Mouse (Mus musculus): ENCODE results near the gene Dnm1.

Gene Dnm1

GRCm38 (mm10) chr2:32339912-32340642, 13.1 kb downstream of the Dnm1 start:
- no peak for DNase-seq (ENCODE audit: low spot score in 2 of 2)

GRCm38 (mm10) chr2:32335888-32336287, 17.2 kb downstream of the Dnm1 start:
- no peak for DNase-seq (ENCODE audit: low spot score in 2 of 2)

GRCm38 (mm10) chr2:32332159-32332558, 21.0 kb downstream of the Dnm1 start:
- DNase-seq (ENCODE audit: low spot score in 2 of 2), result no peak

- DNase-seq (ENCODE audit: low spot score in 2 of 2), result no peak
Observed at GRCm38 (mm10) chr2:32329531-32329930, 23.6 kb downstream of the Dnm1 start.

GRCm38 (mm10) chr2:32328911-32329460, 24.2 kb downstream of the Dnm1 start:
- no peak for DNase-seq (ENCODE audit: low spot score in 2 of 2)

- no peak for DNase-seq (ENCODE audit: low spot score in 2 of 2)
Observed at GRCm38 (mm10) chr2:32327200-32327599, 25.9 kb downstream of the Dnm1 start.

- no peak for DNase-seq (ENCODE audit: low spot score in 2 of 2)
Observed at GRCm38 (mm10) chr2:32325342-32325741, 27.8 kb downstream of the Dnm1 start.

GRCm38 (mm10) chr2:32324322-32324721, 28.8 kb downstream of the Dnm1 start:
- no peak for DNase-seq (ENCODE audit: low spot score in 2 of 2)

- no peak for DNase-seq (ENCODE audit: low spot score in 2 of 2)
Observed at GRCm38 (mm10) chr2:32322754-32323741, 30.1 kb downstream of the Dnm1 start.

GRCm38 (mm10) chr2:32321591-32322298, 31.4 kb downstream of the Dnm1 start:
- DNase-seq (ENCODE audit: low spot score in 2 of 2), result no peak

- no peak for DNase-seq (ENCODE audit: low spot score in 2 of 2)
Observed at GRCm38 (mm10) chr2:32320721-32321120, 32.4 kb downstream of the Dnm1 start.

- DNase-seq (ENCODE audit: low spot score in 2 of 2), result no peak
Observed at GRCm38 (mm10) chr2:32319586-32320580, 33.3 kb downstream of the Dnm1 start.

GRCm38 (mm10) chr2:32318709-32319585, 34.2 kb downstream of the Dnm1 start:
- DNase-seq (ENCODE audit: low spot score in 2 of 2), result no peak

- DNase-seq (ENCODE audit: low spot score in 2 of 2), result no peak
Observed at GRCm38 (mm10) chr2:32317791-32318417, 35.2 kb downstream of the Dnm1 start.

- DNase-seq (ENCODE audit: low spot score in 2 of 2), result no peak
Observed at GRCm38 (mm10) chr2:32316887-32317656, 36.1 kb downstream of the Dnm1 start.

- DNase-seq (ENCODE audit: low spot score in 2 of 2), result no peak
Observed at GRCm38 (mm10) chr2:32315751-32316150, 37.4 kb downstream of the Dnm1 start.

GRCm38 (mm10) chr2:32314831-32315230, 38.3 kb downstream of the Dnm1 start:
- DNase-seq (ENCODE audit: low spot score in 2 of 2), result no peak

GRCm38 (mm10) chr2:32312318-32312964, 40.7 kb downstream of the Dnm1 start:
- DNase-seq (ENCODE audit: low spot score in 2 of 2), result no peak

All from frontal cortex, postnatal 25 days (tissue).